Mouse (Mus musculus): ENCODE data around the gene Rad50. TPM values are rescaled to one million over a fixed set of nuclear protein-coding genes. Genes with fewer than 3 reads are reported as not detected.

Gene Rad50
- total RNA-seq, 2 experiments from 2014 or later, result 8.0 to 8.6 TPM

Other genes with a start within 250 kb of the Rad50 start
- not detected for gene Gm9837, start 236.8 kb downstream of the Rad50 start, total RNA-seq (2021)
- gene Gm9945, start 227.2 kb downstream of the Rad50 start, total RNA-seq (2021), result not detected
- gene Sowaha, start 227.0 kb downstream of the Rad50 start, total RNA-seq (2021), result under 1 TPM; 0.28 to 0.30 TPM
- 10 to 100 TPM; 24.7 to 24.8 TPM for gene Sept8, start 188.1 kb downstream of the Rad50 start, total RNA-seq (2021)
- gene Kif3a, start 139.9 kb downstream of the Rad50 start, total RNA-seq (2021), result 10 to 100 TPM in 1 of 2 experiments, 1 to 10 TPM in 1; 8.4 to 11.2 TPM
- not detected for gene Il4, start 88.7 kb downstream of the Rad50 start, total RNA-seq (2021)
- gene Il13, start 72.6 kb downstream of the Rad50 start, total RNA-seq (2021), result not detected
- not detected for gene Il5, start 13.5 kb upstream of the Rad50 start, total RNA-seq (2021)
- 10 to 100 TPM; 18.7 to 23.9 TPM for gene Irf1, start 62.7 kb upstream of the Rad50 start, total RNA-seq (2021)
- gene Gm17334, start 65.9 kb upstream of the Rad50 start, total RNA-seq (2021), result under 1 TPM in 1 of 2 experiments, not detected in 1; 0.30 TPM
- 1 to 10 TPM; 2.5 to 2.6 TPM for gene Gm12216, start 151.9 kb upstream of the Rad50 start, total RNA-seq (2021)
- 10 to 100 TPM; 18.8 to 22.7 TPM for gene Slc22a5, start 184.3 kb upstream of the Rad50 start, total RNA-seq (2021)

Data from heart, adult 18-20 months (tissue).